In the genomic region with DNA sequence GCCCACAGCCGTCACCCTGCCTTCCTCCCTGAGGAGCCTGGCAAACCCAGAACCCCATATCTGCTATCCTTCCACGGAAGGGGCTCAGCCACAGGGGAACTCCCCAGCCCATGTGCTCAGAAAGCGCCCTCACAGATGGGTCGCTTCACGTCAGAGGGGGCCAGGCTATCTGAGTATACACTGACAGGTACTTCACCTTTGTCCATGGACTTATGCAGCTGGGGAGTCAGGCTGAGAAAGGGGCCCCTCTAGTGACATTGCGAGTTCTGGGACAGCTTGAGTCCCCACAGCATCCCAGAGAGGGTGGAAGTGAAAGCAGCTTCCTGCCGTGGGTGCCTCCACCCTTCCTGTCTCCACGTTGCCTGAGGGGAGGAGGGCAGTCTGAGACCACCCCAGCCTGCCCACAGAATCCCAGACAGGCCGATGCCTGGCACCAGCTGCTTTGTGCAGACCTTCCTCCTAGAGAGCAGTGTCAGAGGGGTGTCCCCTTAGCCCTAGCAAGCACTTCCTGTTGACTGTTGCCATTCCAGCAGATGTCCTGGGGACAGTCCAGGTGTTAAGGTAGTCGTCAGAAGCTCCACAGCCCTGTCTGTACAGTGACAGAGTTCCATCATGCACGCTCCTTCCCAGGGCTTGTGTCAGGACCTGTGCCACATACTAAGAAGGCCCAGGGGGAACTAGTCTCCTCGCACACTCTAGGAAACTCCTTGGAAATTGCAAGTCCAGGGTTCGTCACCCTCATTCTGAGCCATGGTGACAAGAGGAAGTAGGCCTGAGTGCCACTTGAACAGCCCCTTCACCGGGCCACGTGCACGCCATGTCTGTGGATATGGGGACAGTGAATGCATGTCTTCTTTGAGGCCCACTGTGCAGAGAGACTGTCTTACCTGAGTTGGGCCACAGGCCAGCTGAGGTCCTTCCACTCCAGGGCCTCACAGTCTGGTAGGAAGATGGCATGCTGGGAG, we compare ENCODE assay signal across 8 mouse cellular contexts. TPM values are rescaled to one million over a fixed set of nuclear protein-coding genes. Genes with fewer than 3 reads are reported as not detected.
DNase-seq lines count a peak whose midpoint lies in the region; TF ChIP-seq lines count a peak whose summit lies in the region.

No protein-coding gene starts in this region.

- TF ChIP-seq POLR2A in bone marrow macrophage, adult 2 months (IDR thresholded peaks at IDR 0.05; ENCODE audit: borderline replicate concordance, low read depth, low read length) = no peak

- no peak for DNase-seq in layer of hippocampus, adult 2 months (ENCODE audit: low spot score in 2 of 2)
- DNase-seq in layer of hippocampus, adult 11-12 months (ENCODE audit: low spot score) = no peak
- DNase-seq in limb, embryonic 10.5 days (ENCODE audit: low spot score) = no peak
- DNase-seq in splenic B cell, adult 2 months (ENCODE audit: low read depth, low spot score) = peak; percentile 59
- no peak for DNase-seq in cerebellum, adult 11 months
- no peak for DNase-seq in layer of hippocampus, adult 9-11 months
- no peak for DNase-seq in embryo, embryonic 11 days

- no peaks in the 10 kb centered on the region for H3K36me3 ChIP-seq in limb, embryonic 10.5 days
- no peaks in the 10 kb centered on the region for H3K36me3 ChIP-seq in splenic B cell, adult 2 months (ENCODE audit: control insufficient read depth, insufficient read depth, low read length, poor library complexity, severe bottlenecking)

- peak overlapping the region; percentile 93 for H3K27ac ChIP-seq in layer of hippocampus, adult 2 months
- H3K27ac ChIP-seq in bone marrow macrophage, adult 2 months (ENCODE audit: insufficient read depth, low read depth, low read length) = peak overlapping the region; percentile 86
- H3K27ac ChIP-seq in limb, embryonic 10.5 days = peak overlapping the region; percentile 47

- TF ChIP-seq CTCF in layer of hippocampus, adult 2 months (conservative IDR thresholded peaks at IDR 0.05) = no peak
- no peak for TF ChIP-seq CTCF in bone marrow macrophage, adult 2 months (IDR thresholded peaks at IDR 0.05; ENCODE audit: low read depth, low read length)

- H3K9me3 ChIP-seq in limb, embryonic 10.5 days (replicated peaks) = no peaks in the 10 kb centered on the region

- peaks cover 19% of the 10 kb centered on the region for H3K27me3 ChIP-seq in limb, embryonic 10.5 days (ENCODE audit: low read depth, poor library complexity, severe bottlenecking)
- no peaks in the 10 kb centered on the region for H3K27me3 ChIP-seq in splenic B cell, adult 2 months (ENCODE audit: control insufficient read depth, insufficient read depth, low read length, poor library complexity, severe bottlenecking)

- H3K4me1 ChIP-seq in bone marrow macrophage, adult 2 months (ENCODE audit: control insufficient read depth, insufficient read depth, low read length) = peaks cover 73% of the 10 kb centered on the region
- peaks cover 59% of the 10 kb centered on the region for H3K4me1 ChIP-seq in limb, embryonic 10.5 days

- 78% methylated on average over 16 of the region's 16 CpGs for WGBS in limb, embryonic 10.5 days

- no peak overlapping the region for H3K4me3 ChIP-seq in layer of hippocampus, adult 2 months
- H3K4me3 ChIP-seq in bone marrow macrophage, adult 2 months (ENCODE audit: insufficient read depth, low read length) = no peak overlapping the region
- H3K4me3 ChIP-seq in limb, embryonic 10.5 days = no peak overlapping the region

RNA-seq across cellular contexts. Expression of a gene that starts 5.6 kb away (rescaled TPM):
- 100 to 1,000 TPM; 131 to 138 TPM for total RNA-seq in layer of hippocampus, adult 2 months (2021)
- 28.0 and 30.8 TPM in 2 replicates for polyA plus RNA-seq in bone marrow macrophage, adult 2 months (2012; ENCODE audit: insufficient read depth, insufficient read length, missing spikeins)
- 1.3 and 1.6 TPM in 2 replicates for polyA plus RNA-seq in limb, embryonic 10.5 days (2016; fragmentation: Nextera tagmentation; extraction: Ambion mirVana)

RNA-seq across cellular contexts. Expression of a gene that starts 25.6 kb away (rescaled TPM):
- total RNA-seq in layer of hippocampus, adult 2 months (2021) = 10 to 100 TPM; 10.1 to 10.6 TPM
- polyA plus RNA-seq in bone marrow macrophage, adult 2 months (2012; ENCODE audit: insufficient read depth, insufficient read length, missing spikeins) = 33.2 and 38.5 TPM in 2 replicates
- polyA plus RNA-seq in limb, embryonic 10.5 days (2016; fragmentation: Nextera tagmentation; extraction: Ambion mirVana) = 1.9 and 3.0 TPM in 2 replicates

RNA-seq across cellular contexts. Expression of a gene that starts 50.2 kb away (rescaled TPM):
- total RNA-seq in layer of hippocampus, adult 2 months (2021) = 10 to 100 TPM; 19.6 to 20.1 TPM
- polyA plus RNA-seq in bone marrow macrophage, adult 2 months (2012; ENCODE audit: insufficient read depth, insufficient read length, missing spikeins) = 34.9 and 52.4 TPM in 2 replicates
- polyA plus RNA-seq in limb, embryonic 10.5 days (2016; fragmentation: Nextera tagmentation; extraction: Ambion mirVana) = 359 and 361 TPM in 2 replicates

Comparison
In these comparisons a context has a peak if more than half of its experiments do, and no peak if none do; other contexts are left out.
1. RNA of a gene that starts 5.6 kb away (polyA plus RNA-seq): 28.0 to 30.8 TPM in bone marrow macrophage, adult 2 months; 1.3 to 1.6 TPM in limb, embryonic 10.5 days; every median in the first group is over 10 times any median in the second.
2. Peak in every context shown above with its lines, with median percentiles within 50 percentile points of each other: H3K27ac ChIP-seq.